Mouse (Mus musculus) adrenal gland, adult (tissue): ENCODE measurements at regions not wholly inside any gene's neighbourhood (a gene's known extent, or its start where the extent isn't known, plus 50 kb on each side); places are given as distances from the start of the nearest gene placed in this dataset.

Experiments used
- DNase-seq, 2 experiments: peaks; one replicate each; pipeline ENCODE4 v3.0.0; 2022 to 2023; ENCODE audit warnings: low spot score in 1 of 2; ENCODE audit not compliant: inconsistent age in 2 of 2

DNA sequence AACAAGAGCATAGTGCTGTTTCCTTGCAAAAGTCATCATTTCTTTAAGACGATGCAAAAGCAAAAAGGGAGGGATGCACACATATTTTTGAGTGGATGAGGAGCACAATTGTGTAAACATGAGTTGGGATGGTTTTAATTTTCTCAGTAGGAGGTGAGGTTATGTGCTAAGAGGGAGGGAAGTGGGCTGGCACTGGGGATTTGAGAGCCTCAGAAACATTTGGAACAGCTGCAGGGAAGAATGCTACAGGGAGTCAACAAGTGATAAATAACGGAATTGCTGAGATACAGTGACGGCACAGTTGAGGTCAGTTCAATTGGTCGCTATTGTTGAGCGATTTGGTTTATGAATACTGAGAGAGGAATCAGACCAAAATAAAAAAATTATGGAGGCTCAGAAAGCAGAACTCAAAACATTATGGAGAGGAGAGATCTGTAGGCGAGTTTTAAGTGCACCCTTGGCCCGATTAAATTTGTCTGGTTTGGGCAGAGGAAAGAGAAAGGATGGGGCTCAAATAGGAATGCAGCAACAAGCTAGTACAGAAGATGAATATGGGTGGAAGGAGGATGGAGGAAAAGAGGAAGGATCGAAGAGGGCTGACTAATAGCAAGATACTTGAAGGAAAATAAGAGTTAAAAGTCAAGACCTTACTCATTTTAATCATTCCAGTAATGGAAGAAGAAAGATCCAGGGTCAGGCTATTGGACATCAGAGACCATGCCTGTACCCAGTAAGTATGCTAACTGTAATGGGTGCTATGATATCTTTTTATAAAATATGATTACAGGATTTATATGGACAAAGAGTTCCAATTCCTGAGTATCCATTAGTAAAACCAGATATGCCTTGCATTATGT lies 259.0 kb downstream of the Trim52 start:
- no peak for DNase-seq

DNA sequence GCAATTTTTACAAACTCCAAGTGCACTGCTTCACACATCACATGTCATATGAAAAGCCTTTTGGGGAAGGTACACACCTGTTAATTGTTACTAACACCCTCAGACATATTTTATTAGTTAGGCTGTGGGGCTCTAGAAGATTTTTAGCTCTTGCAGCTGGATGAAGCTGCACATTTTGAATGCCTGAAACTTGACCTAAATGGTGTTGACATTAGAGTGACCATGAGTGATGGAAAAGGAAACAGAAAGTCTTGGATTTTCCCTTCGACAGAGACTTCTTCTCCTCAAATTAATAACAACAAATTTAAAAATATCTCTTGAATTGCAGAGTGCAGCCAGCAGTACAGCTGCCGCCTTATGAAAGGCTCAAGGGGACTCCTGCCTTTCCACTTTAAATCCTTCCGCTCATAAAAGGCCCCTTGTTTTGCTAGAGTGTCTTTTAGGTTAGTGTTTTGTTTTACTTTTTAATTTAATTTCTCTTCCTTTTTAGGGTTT lies 259.7 kb downstream of the Trim52 start:
- DNase-seq = no peak

DNA sequence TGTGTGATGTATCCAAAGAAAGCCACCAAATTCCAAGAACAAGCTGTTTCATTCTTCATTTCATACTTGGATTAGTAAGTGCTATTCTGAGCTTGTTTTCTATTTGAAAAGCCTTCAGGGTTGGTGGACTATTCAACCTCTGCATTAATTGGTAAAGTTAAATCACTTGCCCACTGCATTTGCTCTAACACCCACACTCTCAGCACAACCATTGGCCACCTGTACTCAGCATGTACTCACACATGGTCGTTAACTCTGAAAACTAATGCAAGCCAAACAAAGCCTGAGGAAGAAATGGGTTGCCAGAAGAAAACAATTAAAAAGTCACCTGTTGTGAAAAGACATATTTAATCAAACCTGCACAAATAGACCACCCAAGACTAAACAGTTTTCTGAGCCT lies 267.5 kb downstream of the Trim52 start:
- DNase-seq = no peak

DNA sequence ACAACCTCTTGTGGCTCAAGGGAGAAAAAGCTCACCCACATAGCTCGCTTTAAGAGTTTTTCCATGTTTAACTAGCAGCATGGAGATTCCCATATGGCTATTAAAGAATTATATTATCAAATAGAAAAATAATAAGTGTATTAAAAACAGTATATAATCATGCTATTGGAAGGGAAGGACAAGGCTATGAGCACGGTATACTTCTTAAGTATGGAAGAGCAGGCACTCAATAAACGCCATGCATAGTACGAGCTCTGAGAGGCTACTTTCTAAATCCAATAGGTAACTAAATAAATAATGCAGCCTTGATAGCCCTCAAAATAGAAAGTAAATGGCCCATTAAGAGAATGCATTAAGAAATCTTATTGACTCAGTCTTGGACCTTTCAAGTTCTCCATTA lies 273.6 kb downstream of the Trim52 start:
- no peak for DNase-seq

DNA sequence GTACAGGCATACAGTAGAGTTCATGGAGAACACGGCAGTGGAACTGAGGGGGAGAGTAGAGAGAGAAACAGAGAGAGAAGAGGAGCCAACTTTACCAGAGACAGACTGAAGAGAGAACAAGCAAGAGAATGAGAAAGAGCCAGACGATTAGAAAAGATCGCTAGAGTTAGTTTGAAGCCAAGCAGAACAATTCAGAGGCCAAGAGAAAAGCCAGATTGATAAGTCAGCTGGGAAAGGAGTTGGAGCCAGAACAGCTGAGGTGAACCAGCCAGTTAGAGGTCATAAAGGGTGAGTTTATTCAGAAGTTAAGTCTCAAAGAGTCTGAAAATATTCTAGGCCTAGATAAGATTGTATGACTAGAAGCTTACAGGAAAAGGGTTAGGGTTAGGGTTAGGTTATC lies 281.7 kb downstream of the Trim52 start:
- no peak for DNase-seq

DNA sequence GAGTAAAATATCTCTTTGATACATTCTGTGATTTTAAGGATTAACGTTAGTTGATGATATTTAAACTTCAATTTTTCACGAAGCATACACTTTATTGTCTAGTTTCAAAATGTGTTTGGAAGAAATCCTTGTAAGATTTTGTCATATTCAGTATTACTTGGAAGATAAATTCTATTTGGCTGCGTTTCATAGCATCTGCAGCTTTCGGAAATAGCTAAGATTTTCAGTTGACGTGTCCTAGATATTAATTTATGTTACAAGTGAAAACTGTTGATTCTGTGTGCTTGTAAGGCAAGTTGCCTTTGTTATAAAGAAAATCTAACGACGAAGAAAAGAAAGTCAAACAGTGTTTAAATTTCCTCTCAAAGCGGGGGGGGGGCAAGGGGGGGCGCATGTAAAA lies 284.5 kb downstream of the Trim52 start:
- DNase-seq = no peak

DNA sequence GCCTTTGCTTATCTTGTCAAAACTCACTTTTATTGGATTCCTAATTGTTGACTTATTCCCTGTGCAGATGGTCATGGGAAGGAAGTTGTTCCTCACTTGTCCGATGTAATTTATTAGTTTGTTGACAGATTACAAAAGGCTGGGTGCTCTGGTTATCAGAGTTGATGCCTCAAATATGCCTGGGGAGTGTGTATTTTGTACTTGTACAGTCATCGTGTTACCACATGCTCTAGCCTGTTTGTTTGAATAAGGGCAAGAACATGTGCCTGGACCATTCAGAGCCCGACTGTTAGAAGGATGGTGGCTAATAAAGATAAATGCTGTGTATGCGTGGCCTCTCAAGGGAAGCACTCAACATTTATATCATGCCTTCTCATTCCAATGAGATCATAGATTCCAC lies 288.0 kb downstream of the Trim52 start:
- peak in 1 of 2 experiments; percentile 31 for DNase-seq

DNA sequence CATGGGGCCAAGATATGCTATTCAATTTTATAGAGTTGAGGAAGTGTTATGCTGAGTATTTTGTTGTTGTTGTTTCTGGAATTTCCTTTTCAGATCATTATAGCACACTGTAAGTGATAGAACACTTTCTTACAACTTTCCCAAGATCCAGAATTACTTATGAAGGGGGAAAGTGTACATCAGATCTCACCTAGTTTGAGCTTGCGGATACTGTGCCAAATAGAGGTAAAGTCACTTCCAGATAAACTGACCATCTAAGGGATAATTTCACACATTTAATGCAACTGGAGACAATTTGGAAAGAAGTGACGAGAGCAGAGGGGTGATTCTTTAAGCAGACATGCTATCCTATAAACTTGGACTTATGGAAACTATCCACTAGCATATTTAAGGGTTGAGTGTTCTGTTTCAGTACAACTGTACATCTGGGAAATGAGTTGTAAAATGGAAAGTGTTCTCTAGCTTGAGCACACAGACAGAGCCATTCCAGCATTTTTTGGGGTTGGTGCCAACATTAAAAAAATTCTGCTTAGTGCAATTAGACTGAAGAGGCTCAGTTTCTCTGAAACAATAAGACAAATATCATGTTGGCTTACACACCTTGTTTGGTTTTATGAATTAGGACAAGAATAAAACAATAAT lies 307.0 kb downstream of the Trim52 start:
- DNase-seq = no peak

DNA sequence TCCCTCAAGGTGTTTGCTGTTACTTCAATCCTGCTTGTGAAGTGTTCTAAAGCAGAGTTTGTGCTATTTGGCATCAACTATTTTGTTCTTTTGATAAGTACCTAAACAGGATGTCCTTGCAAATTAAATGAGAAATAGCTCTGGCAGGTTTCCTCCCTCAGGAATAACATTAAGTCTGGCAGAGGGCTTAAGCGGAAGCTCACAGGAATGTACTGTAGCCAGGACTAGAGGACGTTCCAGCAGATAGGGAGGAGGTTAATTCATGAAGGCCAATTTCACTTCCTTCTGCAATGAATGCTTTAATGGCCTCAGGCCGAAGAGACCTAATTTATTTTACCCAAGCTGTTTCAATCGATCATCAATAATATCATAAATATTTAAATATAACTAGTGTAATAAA lies 318.7 kb downstream of the Trim52 start:
- peak in 1 of 2 experiments; percentile 23 for DNase-seq

DNA sequence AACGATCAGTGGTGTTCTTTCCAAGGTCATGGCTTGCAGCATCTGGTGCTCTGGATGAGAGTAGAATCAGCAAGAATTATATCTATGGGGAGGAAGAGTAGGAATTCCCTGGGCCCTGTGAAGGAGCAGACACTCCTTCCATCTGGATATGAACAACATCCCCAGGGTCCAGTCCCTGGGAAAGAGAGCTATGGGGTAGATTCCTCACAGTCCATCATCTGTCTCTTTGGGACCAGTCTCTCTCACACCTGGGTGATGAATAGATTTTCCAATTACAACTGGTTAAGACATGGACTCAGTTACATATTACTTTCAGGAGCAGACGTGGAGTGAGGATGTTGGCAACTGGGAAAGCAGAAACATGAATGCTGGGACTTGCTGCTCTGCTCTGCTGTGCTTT lies 322.6 kb downstream of the Trim52 start:
- DNase-seq = no peak

DNA sequence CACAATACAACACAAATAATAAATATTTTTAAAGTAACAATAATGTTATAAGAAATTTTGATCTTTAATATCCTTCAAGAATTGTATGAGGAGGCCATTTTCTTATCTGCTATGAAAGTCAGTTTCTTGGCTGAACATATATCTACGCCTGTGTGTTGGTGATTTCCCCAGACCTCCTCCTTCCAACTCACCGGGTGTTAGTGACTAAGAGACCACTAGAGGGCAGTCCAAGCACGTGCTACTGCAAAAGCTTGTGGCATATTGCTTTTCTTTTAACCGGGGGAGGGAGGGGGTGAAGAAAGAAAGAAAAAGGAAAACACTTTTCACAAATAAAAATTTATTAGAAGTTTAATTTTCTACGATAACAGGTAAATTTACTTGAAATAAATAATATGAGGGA lies 333.3 kb downstream of the Trim52 start:
- peak; percentile 33 to 83 for DNase-seq

DNA sequence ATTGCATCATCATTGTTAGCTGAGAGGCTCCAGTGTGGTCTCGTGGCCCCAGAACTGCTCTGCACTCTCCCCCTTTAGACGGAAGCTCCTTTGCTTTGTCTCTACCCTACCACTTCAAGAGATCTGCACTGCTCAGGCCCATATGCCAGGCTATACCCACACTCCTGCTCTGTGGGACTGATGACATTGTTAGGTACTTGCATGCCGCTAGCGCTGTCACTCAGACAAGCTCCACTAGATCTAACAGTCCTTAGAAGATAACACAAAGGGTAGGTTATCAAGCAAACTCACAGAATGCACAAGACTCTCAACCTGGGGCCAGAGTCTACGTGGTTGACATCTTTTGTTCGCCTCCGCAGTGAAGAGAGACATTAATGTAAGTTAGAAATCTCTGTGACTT lies 383.1 kb downstream of the Trim52 start:
- DNase-seq = no peak

DNA sequence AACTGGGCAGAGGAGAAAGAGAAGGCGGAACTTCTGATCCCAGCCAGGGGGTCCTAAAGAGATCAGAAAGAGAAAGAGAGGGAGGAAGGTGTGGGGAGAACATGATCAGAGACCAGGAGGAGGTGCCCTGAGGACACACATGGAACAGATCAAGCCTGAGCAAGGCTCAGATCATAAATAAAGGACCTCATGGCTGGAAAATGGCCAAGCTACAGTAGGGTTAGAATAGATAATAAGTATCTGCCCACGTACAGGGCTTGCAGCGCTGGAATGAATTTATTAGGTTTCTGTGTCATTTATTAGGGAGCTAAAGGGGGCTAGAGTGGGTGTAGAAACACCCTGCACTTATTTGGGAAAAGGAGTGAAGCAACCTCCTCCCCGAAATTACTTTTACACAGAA lies 385.4 kb downstream of the Trim52 start:
- DNase-seq = no peak

DNA sequence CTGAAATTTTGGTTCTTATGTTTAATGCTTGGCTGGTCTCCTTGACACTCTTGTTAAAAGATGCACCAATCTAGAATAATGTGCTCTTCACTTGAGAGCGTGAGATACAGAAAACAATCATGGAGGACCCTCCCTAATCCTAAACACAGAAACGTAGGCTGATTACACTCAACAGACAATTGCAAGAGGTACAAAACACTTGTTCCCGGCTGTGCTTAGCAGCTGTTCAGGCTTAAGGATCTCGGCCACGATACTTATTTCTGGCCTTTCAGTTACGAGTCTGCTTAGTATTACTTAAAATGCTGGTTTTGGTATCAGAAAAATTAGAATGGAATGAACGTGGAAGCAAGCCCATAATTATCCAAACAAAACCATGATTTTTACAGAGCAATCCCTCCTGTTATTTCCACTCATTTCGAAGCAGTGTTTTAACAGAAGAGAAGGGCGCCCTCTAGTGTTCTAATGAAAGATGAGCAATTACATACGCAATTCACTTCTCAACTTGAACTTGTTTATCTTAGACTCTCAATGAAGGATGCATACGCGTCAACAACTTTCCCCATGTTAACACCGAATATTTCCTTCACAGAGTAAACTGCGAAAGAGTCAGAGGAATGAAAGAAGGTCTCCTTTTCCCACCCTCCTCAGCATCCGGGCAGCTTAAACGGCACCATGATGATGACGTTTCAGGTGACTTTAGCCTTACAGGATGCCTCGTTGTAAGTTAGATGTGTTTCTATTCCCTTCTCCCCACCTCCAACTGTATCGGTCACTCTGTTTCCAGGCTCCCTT lies 394.5 kb downstream of the Trim52 start:
- DNase-seq = peak in 1 of 2 experiments; percentile 76

DNA sequence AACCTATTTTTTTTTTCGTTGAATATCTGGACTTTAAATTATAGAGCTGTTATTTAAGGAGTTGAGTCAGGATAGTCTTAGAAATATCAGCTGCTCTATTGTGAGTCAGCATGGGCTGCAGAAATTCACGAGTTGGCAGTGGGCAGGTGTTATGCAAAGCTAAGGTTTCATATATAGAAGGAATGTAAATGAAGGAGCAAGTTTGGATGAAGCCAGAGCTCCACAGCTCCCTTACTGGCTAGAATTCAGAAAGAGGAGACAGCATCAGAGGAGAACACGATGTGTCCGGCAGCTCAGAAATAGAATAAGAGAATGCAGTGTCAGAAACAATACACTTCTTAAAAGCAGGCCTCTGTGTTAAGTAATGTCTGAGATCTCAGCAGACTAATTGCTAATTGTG lies 400.9 kb downstream of the Trim52 start:
- no peak for DNase-seq

DNA sequence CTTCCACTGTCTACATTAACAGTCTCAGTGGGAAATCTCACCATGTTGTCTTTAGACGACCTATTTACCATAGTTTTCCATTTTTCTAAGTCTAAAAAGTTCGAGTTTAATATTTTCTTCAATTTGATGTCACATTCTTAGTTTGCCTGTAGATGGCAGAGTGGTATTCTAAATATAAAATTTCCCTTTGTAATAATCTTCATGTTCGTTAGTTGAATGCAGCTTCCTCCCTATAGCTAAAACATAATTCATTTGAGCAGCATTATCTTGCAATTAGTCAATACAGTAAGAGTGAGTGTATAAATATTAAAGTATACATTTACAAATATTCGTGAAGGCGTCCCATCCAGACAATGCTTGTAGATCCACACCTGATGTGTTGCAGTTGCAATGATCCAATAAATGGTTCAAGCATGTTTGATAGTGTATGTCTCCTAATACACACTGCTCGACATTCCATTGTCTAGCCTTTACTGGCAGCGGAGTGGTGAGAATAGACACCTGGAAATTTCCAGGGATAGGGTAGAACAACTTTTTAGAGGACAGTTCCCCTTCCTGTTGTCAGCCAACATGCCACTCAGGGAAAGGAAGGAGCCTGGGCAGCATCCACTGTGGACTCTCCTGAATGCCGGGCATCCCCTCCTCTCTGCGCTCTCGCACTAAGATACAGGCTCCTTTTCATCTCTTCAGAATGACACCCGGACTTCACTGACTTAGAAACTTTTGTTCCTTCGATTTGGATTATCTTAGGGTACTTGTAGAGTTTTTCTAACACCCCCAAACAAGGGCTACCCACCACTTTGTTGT lies 412.8 kb downstream of the Trim52 start:
- DNase-seq = no peak

DNA sequence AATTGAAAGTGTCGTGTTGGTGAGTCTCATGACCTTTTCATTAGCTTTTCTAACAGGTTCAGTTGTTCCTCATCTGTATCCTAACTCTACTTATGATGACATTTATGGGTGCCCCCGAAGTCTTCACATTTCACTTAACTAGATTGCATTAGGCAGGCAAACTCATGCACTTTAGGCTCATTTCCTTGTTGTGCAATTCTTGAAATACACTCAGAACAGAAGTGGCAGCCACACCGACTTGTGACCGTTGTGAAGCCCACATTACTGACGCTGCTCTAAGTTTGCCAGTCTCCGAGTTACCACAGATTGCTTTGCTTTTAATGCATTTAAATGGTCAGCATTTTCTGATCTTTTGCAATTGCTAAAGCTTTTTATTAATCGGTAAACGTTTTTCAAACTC lies 414.8 kb downstream of the Trim52 start:
- no peak for DNase-seq

DNA sequence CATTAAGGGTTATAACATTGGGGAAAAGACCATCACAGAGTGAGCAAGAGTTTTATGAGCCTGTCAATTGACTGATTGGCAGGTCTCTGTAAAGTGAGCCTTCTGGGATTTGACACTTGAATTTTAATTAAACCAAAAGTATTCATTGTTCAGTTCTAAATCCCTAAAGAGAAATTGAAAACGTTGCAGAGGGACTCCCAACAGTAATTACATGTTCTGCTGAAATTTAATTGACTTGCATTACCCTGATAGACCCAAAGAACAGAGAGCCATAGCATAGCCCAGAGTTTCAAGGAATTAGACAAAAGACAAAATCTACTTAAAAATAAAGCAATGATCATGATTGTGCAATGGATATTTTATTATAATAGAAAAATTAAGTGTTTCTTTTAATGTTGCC lies 444.2 kb downstream of the Trim52 start:
- no peak for DNase-seq

DNA sequence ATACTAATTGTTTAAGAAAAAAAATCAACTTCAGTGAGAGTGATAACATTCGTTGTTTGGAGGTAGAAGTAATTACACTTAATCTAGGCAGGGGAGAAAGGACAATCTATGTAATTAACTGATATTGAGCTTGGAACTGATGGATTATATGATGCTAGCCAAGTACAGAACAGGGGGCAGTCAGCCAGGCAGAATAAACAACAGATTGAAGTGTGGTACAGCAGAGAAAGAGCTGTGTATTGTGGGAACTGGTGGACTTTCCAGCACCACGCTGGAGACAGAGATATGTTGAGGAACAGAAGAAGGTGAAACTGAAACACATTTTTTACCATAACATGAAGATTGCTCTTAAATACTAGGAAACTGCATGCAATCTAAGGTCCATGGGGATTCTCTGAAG lies 473.3 kb downstream of the Trim52 start:
- no peak for DNase-seq

DNA sequence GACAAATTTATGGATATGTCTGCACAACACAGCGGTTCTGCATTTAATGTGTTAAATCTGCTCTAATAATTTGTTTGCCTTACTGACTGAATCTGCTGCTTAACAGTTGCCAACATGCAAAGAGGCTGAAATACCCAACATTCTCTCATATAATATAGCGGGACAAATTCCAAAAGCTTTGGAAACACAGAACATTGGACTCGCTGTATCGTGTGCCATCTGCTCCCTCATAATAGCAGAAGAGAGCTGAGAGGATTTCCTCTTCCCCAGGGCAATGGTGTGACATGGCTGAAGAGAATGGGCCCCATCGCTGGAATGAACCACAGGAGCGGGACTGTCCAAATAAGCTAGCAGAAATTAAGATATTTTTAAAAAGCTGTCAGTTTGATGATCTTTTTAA lies 475.9 kb downstream of the Trim52 start:
- DNase-seq = no peak

DNA sequence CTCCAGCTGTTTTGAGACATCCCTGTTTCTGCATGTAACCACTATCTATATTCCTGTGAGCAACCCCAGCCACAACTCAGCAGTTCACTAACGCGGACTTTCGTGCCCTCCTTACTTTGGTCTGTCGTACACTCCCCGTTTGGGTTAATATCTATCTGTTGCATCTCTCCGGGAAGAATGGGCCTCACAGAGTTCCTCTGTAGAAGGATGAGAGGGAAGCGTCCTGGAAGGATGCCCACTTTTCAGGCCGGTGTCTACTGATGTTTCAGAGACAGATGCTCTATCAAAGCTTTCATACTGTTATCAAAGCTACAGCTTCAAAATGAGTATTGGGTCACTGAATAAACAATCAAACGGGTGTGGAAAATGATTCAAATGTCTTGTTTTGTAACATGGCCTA lies 487.4 kb downstream of the Trim52 start:
- DNase-seq = no peak
